Mouse (Mus musculus) MEL (cell line): ENCODE measurements around the gene Mmp24. TPM values are rescaled to one million over a fixed set of nuclear protein-coding genes. Genes with fewer than 3 reads are reported as not detected.
A peak's percentile ranks its signal among the peaks of the same experiment; 100 is the strongest.
"Not testable (repeated sequence)": the region's sequence is repeated elsewhere in the genome, so short reads cannot be mapped to it uniquely, and the experiment has no call there.

Source experiments
- DNase-seq: peaks from one replicate; pipeline ENCODE4 v3.0.0; 2011; ENCODE audit warnings: low read depth, low spot score
- H3K27ac ChIP-seq: 2 replicates; pipeline ENCODE4 v1.5.1; 2012; ENCODE audit warnings: low read depth, mild to moderate bottlenecking, control low read depth, low read length, moderate library complexity; ENCODE audit not compliant: control insufficient read depth
- H3K27me3 ChIP-seq, 2 experiments: fragments of 150-350 bp in 1 of 2; sonication (generic) in 1 of 2; 2 replicates each; pipeline ENCODE4 v1.6.1; 2012; ENCODE audit warnings: low read length in 2 of 2, mild to moderate bottlenecking in 2 of 2, improper control_type of control experiment in 1 of 2, moderate library complexity in 1 of 2; ENCODE audit not compliant: insufficient read depth in 2 of 2, control insufficient read depth in 1 of 2
- H3K36me3 ChIP-seq, 2 experiments: 2 replicates each; pipeline ENCODE4 v1.6.1; 2012 to 2014; ENCODE audit warnings: low read length in 2 of 2, improper control_type of control experiment in 1 of 2, inconsistent platforms in 1 of 2, mild to moderate bottlenecking in 1 of 2; ENCODE audit not compliant: insufficient read depth in 2 of 2, control insufficient read depth in 1 of 2
- H3K4me1 ChIP-seq, 2 experiments: fragments of 150-350 bp in 1 of 2; sonication (generic) in 1 of 2; 2 replicates each; pipeline ENCODE4 v1.6.1; 2012; ENCODE audit warnings: low read length in 2 of 2, improper control_type of control experiment in 1 of 2, mild to moderate bottlenecking in 1 of 2; ENCODE audit not compliant: insufficient read depth in 2 of 2, control insufficient read depth in 1 of 2
- H3K4me3 ChIP-seq, 2 experiments: fragments of 150-350 bp in 1 of 2; sonication (generic) in 1 of 2; 2 replicates each; pipeline ENCODE4 v1.5.1; 2012; ENCODE audit warnings: low read depth in 2 of 2, low read length in 2 of 2, mild to moderate bottlenecking in 2 of 2, moderate library complexity in 2 of 2, control low read depth in 1 of 2, improper control_type of control experiment in 1 of 2; ENCODE audit not compliant: control insufficient read depth in 1 of 2, insufficient read depth in 1 of 2
- H3K79me2 ChIP-seq: 2 replicates; pipeline ENCODE4 v1.6.1; 2012; ENCODE audit warnings: mild to moderate bottlenecking, low read length, moderate library complexity; ENCODE audit not compliant: control insufficient read depth, poor library complexity, insufficient read depth
- H3K9ac ChIP-seq: 2 replicates; pipeline ENCODE4 v1.6.1; 2012; ENCODE audit warnings: low read depth, mild to moderate bottlenecking, control low read depth, low read length, moderate library complexity; ENCODE audit not compliant: control insufficient read depth, poor library complexity, severe bottlenecking
- H3K9me3 ChIP-seq: fragments of 150-350 bp; sonication (generic); replicated peaks from 2 replicates; pipeline ENCODE4 v1.6.1; 2012; ENCODE audit warnings: mild to moderate bottlenecking, low read length, improper control_type of control experiment, moderate library complexity; ENCODE audit not compliant: insufficient read depth
- CTCF ChIP-seq, 3 experiments: IDR thresholded peaks in 2 of 3; conservative IDR thresholded peaks in 1 of 3; 2 replicates each; pipeline ENCODE4 v1.5.1; 2011 to 2012; ENCODE audit warnings: low read length in 3 of 3, low read depth in 2 of 3, mild to moderate bottlenecking in 2 of 3, improper control_type of control experiment in 1 of 3, inconsistent platforms in 1 of 3, mixed read lengths in 1 of 3, moderate library complexity in 1 of 3; ENCODE audit not compliant: control insufficient read depth in 1 of 3, insufficient read depth in 1 of 3, poor library complexity in 1 of 3, severe bottlenecking in 1 of 3
- HCFC1 ChIP-seq: IDR thresholded peaks from 2 replicates; pipeline ENCODE4 v1.6.1; 2012; ENCODE audit warnings: low read depth, mild to moderate bottlenecking, inconsistent platforms, low read length, improper control_type of control experiment, moderate library complexity
- KAT2A ChIP-seq: conservative IDR thresholded peaks from 2 replicates; pipeline ENCODE4 v1.6.1; 2012; ENCODE audit warnings: low read depth, low read length, improper control_type of control experiment, inconsistent platforms
- MAFK ChIP-seq: IDR thresholded peaks from 2 replicates; pipeline ENCODE4 v1.6.1; 2011; ENCODE audit warnings: low read depth, mild to moderate bottlenecking, low read length, improper control_type of control experiment, borderline replicate concordance
- MAX ChIP-seq: IDR thresholded peaks from 2 replicates; pipeline ENCODE4 v1.6.1; 2011; ENCODE audit warnings: low read length, improper control_type of control experiment
- MAZ ChIP-seq: IDR thresholded peaks from 2 replicates; pipeline ENCODE4 v1.6.1; 2012; ENCODE audit warnings: low read depth, mild to moderate bottlenecking, inconsistent platforms, low read length, improper control_type of control experiment
- MEF2A ChIP-seq: IDR thresholded peaks from 2 replicates; pipeline ENCODE4 v1.6.1; 2014; ENCODE audit warnings: low read depth, mild to moderate bottlenecking, inconsistent platforms, low read length, improper control_type of control experiment; ENCODE audit not compliant: poor library complexity, insufficient replicate concordance, severe bottlenecking; ENCODE audit errors: extremely low read depth
- MYB ChIP-seq: IDR thresholded peaks from 2 replicates; pipeline ENCODE4 v1.6.1; 2011; ENCODE audit warnings: mild to moderate bottlenecking, low read depth, low read length, improper control_type of control experiment
- MYC ChIP-seq: IDR thresholded peaks from 2 replicates; pipeline ENCODE4 v1.6.1; 2011; ENCODE audit warnings: low read depth, mild to moderate bottlenecking, low read length, improper control_type of control experiment, moderate library complexity
- NELFE ChIP-seq: IDR thresholded peaks from 2 replicates; pipeline ENCODE4 v1.6.1; 2011; ENCODE audit warnings: low read depth, low read length, improper control_type of control experiment
- NRF1 ChIP-seq: IDR thresholded peaks from 2 replicates; pipeline ENCODE4 v1.6.1; 2014; ENCODE audit warnings: low read depth, mild to moderate bottlenecking, inconsistent platforms, low read length, improper control_type of control experiment, moderate library complexity; ENCODE audit not compliant: poor library complexity, insufficient read depth, severe bottlenecking
- POLR2A ChIP-seq, 2 experiments: IDR thresholded peaks; 2 replicates each; pipeline ENCODE4 v1.6.1; 2011 to 2012; ENCODE audit warnings: low read length in 2 of 2, mild to moderate bottlenecking in 2 of 2, control low read depth in 1 of 2, improper control_type of control experiment in 1 of 2, low read depth in 1 of 2, moderate library complexity in 1 of 2; ENCODE audit not compliant: control insufficient read depth in 1 of 2, insufficient read depth in 1 of 2, poor library complexity in 1 of 2
- POLR2AphosphoS2 ChIP-seq: IDR thresholded peaks from 2 replicates; pipeline ENCODE4 v1.6.1; 2011; ENCODE audit warnings: low read length, improper control_type of control experiment
- POLR2AphosphoS5 ChIP-seq: IDR thresholded peaks from 2 replicates; pipeline ENCODE4 v1.6.1; 2012; ENCODE audit warnings: low read depth, borderline replicate concordance, mild to moderate bottlenecking, inconsistent platforms, low read length, moderate library complexity, mixed read lengths
- RAD21 ChIP-seq: IDR thresholded peaks from 2 replicates; pipeline ENCODE4 v1.6.1; 2011; ENCODE audit warnings: mild to moderate bottlenecking, low read depth, low read length, improper control_type of control experiment
- SMC3 ChIP-seq: IDR thresholded peaks from 2 replicates; pipeline ENCODE4 v1.6.1; 2011; ENCODE audit warnings: low read depth, low read length, improper control_type of control experiment
- TBP ChIP-seq: IDR thresholded peaks from 2 replicates; pipeline ENCODE4 v1.8.0; 2011; ENCODE audit warnings: low read depth, low read length, improper control_type of control experiment
- TCF12 ChIP-seq: IDR thresholded peaks from 2 replicates; pipeline ENCODE4 v1.6.1; 2014; ENCODE audit warnings: low read depth, mild to moderate bottlenecking, inconsistent platforms, low read length, improper control_type of control experiment, moderate library complexity
- USF1 ChIP-seq: IDR thresholded peaks from 2 replicates; pipeline ENCODE4 v1.6.1; 2014; ENCODE audit warnings: low read depth, mild to moderate bottlenecking, inconsistent platforms, low read length, improper control_type of control experiment, moderate library complexity
- ZC3H11A ChIP-seq: IDR thresholded peaks from 2 replicates; pipeline ENCODE4 v1.6.1; 2012; ENCODE audit warnings: low read depth, mild to moderate bottlenecking, inconsistent platforms, low read length, improper control_type of control experiment
- ZKSCAN1 ChIP-seq: IDR thresholded peaks from 2 replicates; pipeline ENCODE4 v1.6.1; 2012; ENCODE audit warnings: low read depth, mild to moderate bottlenecking, inconsistent platforms, low read length, improper control_type of control experiment, moderate library complexity
- polyA plus RNA-seq, 2 experiments: library from polyadenylated mRNA; stranded (reverse) in 1 of 2; unstranded in 1 of 2; fragments of >175 nt in 1 of 2; fragments of >200 nt in 1 of 2; gene quantifications; 2 replicates each; pipeline versions ENCODE4 v1.2.1 to v1.2.4; 2012; ENCODE audit warnings: low replicate concordance in 2 of 2, low read depth in 1 of 2; ENCODE audit not compliant: insufficient read length in 2 of 2, insufficient read depth in 1 of 2, missing spikeins in 1 of 2
- total RNA-seq: library from RNA; depleted of rRNA; stranded (reverse); fragments of 300-350 nt; gene quantifications from 2 replicates; pipeline ENCODE4 v1.2.3, GENCODE M21; 2012

Gene Mmp24
- total and polyA plus RNA-seq, 3 experiments = 0.06 to 0.27 TPM; not detected in 1

DNA sequence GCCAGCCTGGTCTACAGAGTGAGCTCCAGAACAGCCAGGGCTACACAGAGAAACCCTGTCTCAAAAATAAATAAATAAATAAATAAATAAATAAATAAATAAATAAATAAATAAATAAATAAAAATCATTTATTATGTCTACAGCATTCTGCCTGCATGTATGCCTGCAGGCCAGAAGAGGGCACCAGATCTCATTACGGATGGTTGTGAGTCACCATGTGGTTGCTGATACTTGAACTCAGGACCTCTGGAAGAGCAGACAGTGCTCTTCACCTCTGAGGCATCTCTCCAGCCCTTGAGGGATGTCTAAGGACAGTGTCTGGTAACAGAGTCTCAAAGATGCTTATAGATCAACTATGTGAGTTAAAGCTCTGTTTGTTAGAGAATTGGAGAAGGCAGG, 56.9 kb downstream of the Mmp24 start:
- H3K9ac ChIP-seq, H3K79me2 ChIP-seq, H3K27ac ChIP-seq, H3K36me3 ChIP-seq, H3K9me3 ChIP-seq, H3K27me3 ChIP-seq, H3K4me1 ChIP-seq, H3K4me3 ChIP-seq: not testable (repeated sequence)
- TF ChIP-seq CTCF (IDR thresholded peaks at IDR 0.05 in 2 of 3, conservative IDR thresholded peaks at IDR 0.05 in 1 of 3; ENCODE audit: control insufficient read depth in 1 of 3, insufficient read depth in 1 of 3, low read depth in 2 of 3, low read length in 3 of 3, poor library complexity in 1 of 3, severe bottlenecking in 1 of 3) (peak; percentile 43 to 48 (median 46)), MYC (0 out of 2 replicates have a peak, but pooled peaks have one; percentile 52), SMC3 (peak; percentile 48), RAD21 (peak; percentile 23)
- DNase-seq = peak; percentile 31

GRCm38 (mm10) chr2:155834732-155835131, 59.6 kb downstream of the Mmp24 start, which contains the start of gene Fam83c:
Gene Fam83c (minus strand): TSS chr2:155834854.
- no peaks in the 10 kb centered on the region for H3K27me3 ChIP-seq
- no peak for TF ChIP-seq HCFC1
- TF ChIP-seq SMC3 = no peak
- TF ChIP-seq, all 39 proteins: peak for 0
- no peaks in the 10 kb centered on the region for H3K4me1 ChIP-seq
- H3K79me2 ChIP-seq = no peaks in the 10 kb centered on the region
- no peak for DNase-seq
- H3K27ac ChIP-seq = no peak within 1 kb of the TSS
- H3K9ac ChIP-seq = no peak within 1 kb of the TSS
- H3K4me3 ChIP-seq = no peak within 1 kb of the TSS
- H3K9me3 ChIP-seq = no peaks in the 10 kb centered on the region
- H3K36me3 ChIP-seq = no peaks in the 10 kb centered on the region

- TF ChIP-seq CTCF (IDR thresholded peaks at IDR 0.05 in 2 of 3, conservative IDR thresholded peaks at IDR 0.05 in 1 of 3; ENCODE audit: control insufficient read depth in 1 of 3, insufficient read depth in 1 of 3, low read depth in 2 of 3, low read length in 3 of 3, poor library complexity in 1 of 3, severe bottlenecking in 1 of 3) = no peak
- no peak for TF ChIP-seq USF1
- TF ChIP-seq POLR2AphosphoS2 = no peak
- no peak for TF ChIP-seq NELFE
- TF ChIP-seq ZKSCAN1 = no peak
- TF ChIP-seq TCF12 = no peak
- TF ChIP-seq MYB = no peak
- no peak for TF ChIP-seq ZC3H11A
- no peak for TF ChIP-seq MEF2A
- TF ChIP-seq POLR2AphosphoS5 = no peak
- no peak for TF ChIP-seq NRF1
- TF ChIP-seq TBP = no peak
- TF ChIP-seq POLR2A (IDR thresholded peaks at IDR 0.05; ENCODE audit: control insufficient read depth in 1 of 2, insufficient read depth in 1 of 2, low read depth in 1 of 2, low read length in 2 of 2, poor library complexity in 1 of 2) = no peak
- TF ChIP-seq MAX = no peak
- TF ChIP-seq MAFK = no peak
- no peak for TF ChIP-seq KAT2A
- TF ChIP-seq MAZ = no peak
- TF ChIP-seq MYC = no peak
- H3K9me3 ChIP-seq = no peaks in the 10 kb centered on the region
- H3K4me1 ChIP-seq = no peaks in the 10 kb centered on the region
- H3K4me3 ChIP-seq = no peak overlapping the region
- no peak for DNase-seq
- no peaks in the 10 kb centered on the region for H3K36me3 ChIP-seq
- no peaks in the 10 kb centered on the region for H3K79me2 ChIP-seq
- H3K27me3 ChIP-seq = no peaks in the 10 kb centered on the region
- no peak overlapping the region for H3K27ac ChIP-seq
- no peak overlapping the region for H3K9ac ChIP-seq
These were observed 62.8 kb downstream of the Mmp24 start for GRCm38 (mm10) chr2:155837961-155838360.
